Mouse (Mus musculus) c-Kit-positive CD71-negative TER-119-negative erythroid progenitor cells, embryonic 14.5 days (primary cell): Measurements from ENCODE around the gene Utrn.
"Not testable (repeated sequence)": the region's sequence is repeated elsewhere in the genome, so short reads cannot be mapped to it uniquely, and the experiment has no call there.

Source experiments
- DNase-seq: peaks from one replicate; pipeline ENCODE4 v3.0.0-alpha.2; 2013; ENCODE audit warnings: low read depth

The Utrn gene

GRCm38 (mm10) chr10:12690601-12691000 is 178.6 kb downstream of the Utrn start:
- DNase-seq, result peak; percentile 35

DNA sequence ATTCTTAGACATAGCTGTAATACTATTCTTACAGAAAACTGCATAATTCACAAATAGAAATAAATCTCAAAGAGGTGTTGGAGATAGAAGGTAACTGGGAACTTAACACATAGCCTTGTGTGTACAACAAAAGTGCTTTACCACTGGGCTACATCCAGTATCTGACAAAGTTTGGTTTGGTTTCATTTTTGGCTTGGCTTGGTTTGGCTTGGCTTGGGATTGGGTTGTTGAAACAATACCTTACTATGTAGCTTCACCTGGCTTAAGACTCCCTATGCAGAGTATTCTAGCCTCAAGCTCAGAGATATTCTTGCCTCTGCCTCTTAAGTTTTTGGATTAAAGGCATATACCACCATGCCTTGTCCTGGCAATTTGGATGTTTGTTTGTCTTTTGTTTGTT is 183.5 kb downstream of the Utrn start:
- DNase-seq, result no peak

DNA sequence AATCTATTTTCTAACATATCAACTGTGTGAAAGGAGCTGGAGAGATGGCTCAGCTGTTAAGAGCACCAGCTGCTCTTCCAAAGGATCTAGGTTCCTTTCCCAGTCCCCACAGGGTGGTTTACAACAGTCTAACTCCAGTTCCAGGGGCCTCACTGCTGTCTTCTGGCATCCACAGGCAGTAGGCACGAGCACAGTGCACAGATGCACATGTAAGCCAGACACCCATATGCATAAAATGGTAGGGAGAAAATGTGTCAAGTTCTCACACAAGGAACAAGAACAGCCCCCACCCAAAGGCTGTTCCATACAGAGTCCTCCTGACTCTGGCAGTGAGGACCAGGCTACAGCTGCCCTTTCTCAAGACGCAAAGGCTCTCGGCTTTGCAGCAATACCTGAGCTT is 185.1 kb downstream of the Utrn start:
- DNase-seq, result no peak

DNA sequence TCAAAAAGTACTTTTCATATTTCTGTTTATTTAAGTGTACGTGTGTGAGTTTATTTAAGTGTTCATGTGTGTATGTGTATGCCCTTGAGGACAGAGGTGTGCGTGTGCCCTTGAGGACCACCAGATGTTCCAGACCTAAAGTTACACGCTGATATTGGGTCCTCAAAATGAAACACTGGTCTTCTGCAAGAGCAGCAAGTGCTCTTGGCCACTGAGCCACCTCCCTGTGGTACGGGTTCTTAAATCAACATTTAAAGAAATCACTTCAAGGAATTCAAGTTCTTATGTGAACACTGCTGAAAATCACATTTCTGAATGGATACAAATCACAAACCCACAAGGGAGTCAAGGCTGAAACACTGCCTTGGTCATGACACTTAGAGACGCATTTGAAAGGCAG is 195.9 kb downstream of the Utrn start:
- DNase-seq, result no peak

DNA sequence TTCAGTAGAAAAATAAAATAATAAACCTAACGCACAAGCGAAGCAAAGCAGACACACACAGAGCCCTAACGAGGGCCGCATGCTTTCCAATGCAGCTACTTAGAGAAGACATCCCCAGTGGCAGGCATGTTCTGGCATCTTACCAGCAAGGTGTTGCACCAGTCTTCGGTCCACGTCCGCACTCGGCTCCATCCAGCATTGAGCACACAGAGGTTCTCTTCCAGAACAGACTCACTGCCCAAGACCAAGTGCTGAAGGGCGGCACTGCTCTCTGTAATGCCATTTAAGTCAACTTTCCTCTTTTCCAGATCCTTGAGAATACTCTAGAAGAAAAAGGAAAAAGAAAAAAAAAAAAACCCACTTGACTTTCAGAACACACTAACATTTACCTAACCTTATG is 197.6 kb downstream of the Utrn start:
- DNase-seq, result no peak

GRCm38 (mm10) chr10:12662035-12662434 is 207.1 kb downstream of the Utrn start:
- DNase-seq, result no peak

DNA sequence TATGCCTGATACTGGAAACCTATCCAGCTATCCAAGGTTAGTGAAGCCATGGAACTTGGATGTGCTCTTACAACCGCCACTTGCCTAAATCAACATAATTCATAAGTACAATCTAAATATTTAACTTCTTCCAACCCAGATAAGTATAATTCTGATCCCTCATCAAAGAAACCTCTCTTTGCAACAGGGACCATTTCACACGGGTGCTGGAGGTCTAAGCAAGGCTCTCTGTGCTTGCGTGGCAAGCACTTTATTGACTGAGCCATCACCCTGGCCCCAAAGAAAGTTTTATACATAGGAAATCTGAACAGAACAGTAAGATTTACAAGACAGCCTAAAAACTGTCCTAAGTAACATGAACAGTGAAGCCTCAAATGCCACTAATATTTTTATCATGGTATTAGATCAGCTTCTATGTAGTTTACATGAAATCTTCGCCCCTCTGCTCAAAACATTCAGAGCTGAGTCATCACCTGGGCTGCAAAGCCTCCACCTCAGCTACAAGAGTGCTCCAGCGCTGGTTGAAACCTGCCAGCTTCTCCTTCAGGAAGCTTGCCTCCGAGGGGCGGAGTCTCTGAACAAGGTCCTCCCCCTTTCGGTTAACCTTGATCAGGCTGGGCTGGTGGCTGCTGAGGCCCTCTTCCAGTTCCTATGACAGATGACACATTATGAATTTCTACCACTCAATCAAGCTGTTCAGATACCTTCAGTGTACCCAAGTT is 211.0 kb downstream of the Utrn start:
- peak; percentile 3 for DNase-seq

DNA sequence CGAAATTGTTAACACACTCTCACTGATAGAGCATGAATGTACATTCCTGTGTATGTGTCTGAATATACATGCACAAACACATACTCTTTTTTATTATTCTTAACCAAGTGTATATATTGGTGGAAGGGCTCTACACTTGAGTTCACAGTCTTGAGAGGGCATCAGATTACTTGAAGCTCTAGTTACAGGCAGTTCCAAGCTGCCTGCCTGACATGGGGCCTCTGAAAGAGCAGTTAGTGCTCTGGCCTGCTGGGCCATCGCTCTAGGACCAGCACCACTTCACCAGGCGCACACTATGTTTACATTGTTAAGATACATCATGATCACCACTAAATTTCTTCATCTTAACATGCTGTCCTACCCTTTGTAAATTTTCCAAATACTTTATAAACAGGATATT is 216.2 kb downstream of the Utrn start:
- no peak for DNase-seq

DNA sequence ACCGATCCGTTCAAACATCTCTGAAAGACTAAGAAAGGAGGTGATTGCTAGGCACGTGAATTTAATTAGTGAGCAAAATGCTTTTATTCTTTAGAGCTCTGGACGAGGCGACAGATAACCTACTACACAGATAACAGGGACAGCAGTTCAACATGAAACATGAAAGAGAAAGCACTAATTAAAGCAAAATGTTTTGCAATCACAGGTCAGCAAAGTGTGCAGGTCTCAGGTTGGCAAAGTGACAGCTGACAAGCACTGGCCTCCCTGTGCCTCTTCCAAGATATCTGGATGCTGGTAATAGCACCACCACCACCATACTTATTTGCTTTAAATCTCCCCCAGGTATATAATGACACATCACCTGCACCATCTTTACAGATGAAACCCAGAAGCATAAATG is 223.0 kb downstream of the Utrn start:
- DNase-seq, result no peak

- no peak for DNase-seq
Measured at GRCm38 (mm10) chr10:12643336-12643735, 225.8 kb downstream of the Utrn start.

DNA sequence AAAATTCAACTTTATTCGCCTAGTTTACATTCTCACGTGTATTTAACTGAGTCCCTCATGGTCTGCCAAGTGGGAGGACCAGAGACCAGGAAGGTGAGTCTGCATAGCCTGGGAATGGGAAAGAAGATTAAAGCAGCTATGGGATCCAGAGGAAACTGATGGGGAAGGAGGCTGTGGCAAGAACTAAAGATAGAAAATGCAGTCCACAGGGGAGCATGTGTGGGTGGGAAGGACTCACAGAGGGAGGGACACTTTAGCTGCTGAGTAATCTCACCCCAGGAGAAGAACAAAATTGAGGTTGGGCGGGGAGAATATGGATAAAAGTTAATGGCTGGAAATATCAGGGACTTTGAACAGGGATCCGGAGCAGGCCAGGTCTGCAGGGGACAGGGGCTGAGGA is 229.5 kb downstream of the Utrn start:
- DNase-seq, result no peak

GRCm38 (mm10) chr10:12633965-12634364 is 235.2 kb downstream of the Utrn start:
- no peak for DNase-seq

DNA sequence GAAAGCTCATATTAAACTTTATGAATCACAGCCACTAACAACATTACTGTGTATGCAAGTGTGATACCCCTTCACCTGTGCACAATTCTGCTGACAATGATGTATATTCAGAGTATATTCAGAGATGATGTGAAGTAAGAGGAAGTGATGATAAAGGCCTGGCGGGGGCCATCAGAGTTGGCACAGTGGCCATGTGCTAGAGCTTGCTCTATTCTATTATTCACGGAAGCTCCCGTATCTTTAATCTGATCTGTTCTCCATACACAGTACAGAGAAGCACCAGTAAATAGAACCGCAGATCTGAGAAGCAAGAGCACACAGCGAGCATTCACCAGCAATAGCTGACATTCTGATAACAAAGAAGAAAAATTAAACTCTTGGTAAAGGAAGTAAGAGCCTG is 238.2 kb downstream of the Utrn start:
- DNase-seq, result no peak

- DNase-seq, result no peak
Measured at GRCm38 (mm10) chr10:12618397-12618796, 250.8 kb downstream of the Utrn start.

- no peak for DNase-seq
Measured at GRCm38 (mm10) chr10:12615723-12616122, 253.4 kb downstream of the Utrn start.

DNA sequence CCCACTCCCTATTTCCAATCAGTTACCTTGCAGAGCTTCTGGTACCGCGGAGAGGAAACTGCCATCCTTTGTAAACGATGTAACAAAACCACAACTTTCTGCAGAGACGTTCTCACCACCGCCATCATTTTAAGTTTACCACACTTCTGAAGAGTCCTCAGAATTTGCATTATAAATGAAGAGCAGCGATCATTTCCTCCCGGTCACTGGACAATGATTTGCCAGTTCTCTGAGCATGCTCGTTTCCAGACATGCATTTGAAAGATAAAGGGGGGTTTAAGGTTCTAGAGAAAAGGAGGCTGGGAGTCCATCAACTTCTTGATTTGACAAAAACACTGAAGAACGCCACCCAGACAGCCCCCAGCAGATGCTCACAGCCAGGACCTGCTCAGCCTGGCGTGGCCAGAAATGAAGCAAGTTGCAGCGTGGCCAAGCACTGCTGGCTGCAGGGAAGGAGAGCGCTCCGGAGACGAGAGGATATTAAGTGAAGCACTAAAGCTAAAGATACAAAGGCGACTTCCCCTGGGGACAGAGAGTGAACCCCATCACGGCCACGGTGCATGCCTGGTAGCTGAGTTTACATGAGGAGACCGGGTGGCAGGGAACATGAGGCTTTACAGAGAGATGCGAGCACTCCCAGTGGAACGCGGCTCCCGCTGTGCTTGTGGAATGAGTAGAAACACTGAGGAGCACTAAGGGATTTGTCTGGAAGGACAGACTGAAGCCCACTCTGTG is 254.5 kb downstream of the Utrn start:
- DNase-seq, result no peak

- peak; percentile 38 for DNase-seq
Measured at GRCm38 (mm10) chr10:12612235-12612863, 256.8 kb downstream of the Utrn start.

DNA sequence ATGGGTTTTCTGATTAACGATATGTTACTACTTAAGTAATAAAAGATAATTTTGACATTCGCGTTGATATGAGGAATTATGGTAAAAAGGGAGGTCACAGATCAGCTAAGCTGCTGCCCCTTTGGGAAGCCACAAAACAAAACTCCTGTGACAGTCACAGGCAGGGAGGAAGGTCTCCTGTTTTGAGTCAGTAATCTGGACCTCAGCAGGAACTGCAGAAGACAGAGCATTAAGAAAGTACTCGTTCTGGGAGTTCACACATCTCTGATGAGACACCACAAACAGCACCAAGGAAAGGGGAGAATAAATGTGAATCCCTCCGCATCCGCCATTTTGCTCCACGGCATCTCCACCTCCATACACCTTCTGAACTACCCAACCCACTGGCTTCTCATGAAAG is 259.3 kb downstream of the Utrn start:
- DNase-seq, result no peak

DNA sequence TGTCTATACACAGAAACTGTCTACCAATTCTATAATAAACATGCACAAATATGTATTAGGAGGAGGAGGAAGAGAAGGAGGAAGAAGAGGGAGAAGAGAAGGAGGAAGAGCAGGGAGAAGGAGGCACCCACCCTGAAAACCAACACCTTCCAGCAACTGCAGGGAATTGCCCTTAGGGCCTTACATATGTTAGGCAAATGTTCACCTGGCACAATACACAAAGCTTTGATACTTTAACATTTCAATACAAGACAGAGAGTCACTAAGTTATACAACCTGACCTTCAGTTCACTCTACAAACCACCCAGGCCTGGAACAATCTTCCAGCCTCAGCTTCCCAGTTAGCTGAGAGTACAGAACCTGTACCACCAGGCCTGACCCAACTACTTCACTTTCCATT is 260.5 kb downstream of the Utrn start:
- DNase-seq, result no peak

DNA sequence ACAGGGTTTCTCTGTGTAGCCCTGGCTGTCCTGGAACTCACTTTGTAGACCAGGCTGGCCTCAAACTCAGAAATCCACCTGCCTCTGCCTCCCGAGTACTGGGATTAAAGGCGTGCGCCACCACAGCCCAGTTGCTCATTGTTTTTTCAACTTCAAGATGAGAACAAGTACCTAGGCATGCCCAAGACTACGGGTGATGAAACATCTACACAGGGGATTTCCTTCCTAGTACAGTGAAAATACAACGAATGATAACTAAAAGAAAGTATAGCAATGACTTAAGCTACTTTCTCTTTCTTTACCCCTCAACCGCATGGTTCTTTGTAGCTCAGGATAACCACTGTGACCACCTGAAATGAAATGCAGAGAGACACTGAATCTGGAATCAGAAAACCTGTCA is 262.0 kb downstream of the Utrn start:
- DNase-seq, result not testable (repeated sequence)

DNA sequence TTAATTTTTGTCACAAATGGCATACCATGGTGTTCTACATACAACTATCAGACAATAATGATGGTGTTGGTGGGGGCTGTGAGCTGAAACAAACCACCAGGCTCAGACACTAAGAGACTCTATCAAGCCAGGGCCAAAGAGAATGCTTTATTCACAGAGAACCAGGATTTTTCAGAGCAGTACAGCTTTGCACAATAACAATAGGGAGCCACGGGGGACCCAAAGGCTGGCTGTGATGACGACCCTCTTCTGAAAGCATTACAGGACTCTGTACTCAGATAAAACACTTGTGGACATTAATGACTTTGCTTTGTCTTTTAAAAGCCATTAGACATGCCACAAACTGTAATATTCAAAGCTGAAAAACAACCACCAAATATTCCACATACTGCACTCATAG is 273.8 kb downstream of the Utrn start:
- no peak for DNase-seq

DNA sequence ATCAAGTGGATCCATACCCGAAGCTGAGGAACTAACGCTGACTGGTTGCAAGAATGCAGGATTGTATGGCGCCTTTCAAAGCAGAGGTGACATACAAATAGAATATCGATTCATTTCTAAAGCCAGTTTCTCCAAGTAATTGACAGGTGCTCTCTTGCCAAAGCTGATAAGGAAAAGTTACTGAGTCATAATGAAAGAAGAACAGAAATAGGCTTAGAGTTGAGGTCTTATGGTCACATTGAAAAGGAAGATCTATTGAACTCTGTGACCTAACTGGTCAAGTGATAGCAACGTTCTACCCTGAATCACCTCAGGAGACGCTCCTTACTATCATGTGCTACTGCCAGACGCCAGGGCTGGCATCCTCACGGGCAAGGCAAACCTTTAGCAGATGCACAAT is 274.2 kb downstream of the Utrn start:
- DNase-seq, result no peak

DNA sequence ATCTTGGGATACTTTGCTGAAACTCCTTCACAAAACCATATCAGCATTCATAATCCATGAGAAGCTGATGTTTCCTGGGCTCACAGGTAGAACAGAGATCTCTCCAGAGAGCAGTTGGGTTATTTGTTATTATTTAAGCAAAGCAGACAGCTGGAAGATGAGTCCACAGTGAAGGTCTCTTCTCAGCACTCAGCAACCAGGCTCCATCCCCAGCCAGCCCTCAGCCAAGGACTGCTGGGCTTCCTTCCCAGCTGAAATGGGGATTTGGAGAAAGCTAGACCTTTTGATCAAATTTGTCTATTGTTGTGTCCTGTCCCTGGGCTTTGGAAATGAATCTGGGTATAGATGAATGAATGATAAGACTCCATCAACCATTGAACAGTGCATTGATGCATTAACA is 276.1 kb downstream of the Utrn start:
- no peak for DNase-seq
